Mouse (Mus musculus): ENCODE measurements around the gene Spryd4. TPM values are rescaled to one million over a fixed set of nuclear protein-coding genes. Genes with fewer than 3 reads are reported as not detected.
"Not testable (repeated sequence)": the region's sequence is repeated elsewhere in the genome, so short reads cannot be mapped to it uniquely, and the experiment has no call there.

Spryd4 gene
- 34.2 and 38.6 TPM in 2 replicates for polyA plus RNA-seq (2015; fragmentation: Nextera tagmentation; extraction: Ambion mirVana)

DNA sequence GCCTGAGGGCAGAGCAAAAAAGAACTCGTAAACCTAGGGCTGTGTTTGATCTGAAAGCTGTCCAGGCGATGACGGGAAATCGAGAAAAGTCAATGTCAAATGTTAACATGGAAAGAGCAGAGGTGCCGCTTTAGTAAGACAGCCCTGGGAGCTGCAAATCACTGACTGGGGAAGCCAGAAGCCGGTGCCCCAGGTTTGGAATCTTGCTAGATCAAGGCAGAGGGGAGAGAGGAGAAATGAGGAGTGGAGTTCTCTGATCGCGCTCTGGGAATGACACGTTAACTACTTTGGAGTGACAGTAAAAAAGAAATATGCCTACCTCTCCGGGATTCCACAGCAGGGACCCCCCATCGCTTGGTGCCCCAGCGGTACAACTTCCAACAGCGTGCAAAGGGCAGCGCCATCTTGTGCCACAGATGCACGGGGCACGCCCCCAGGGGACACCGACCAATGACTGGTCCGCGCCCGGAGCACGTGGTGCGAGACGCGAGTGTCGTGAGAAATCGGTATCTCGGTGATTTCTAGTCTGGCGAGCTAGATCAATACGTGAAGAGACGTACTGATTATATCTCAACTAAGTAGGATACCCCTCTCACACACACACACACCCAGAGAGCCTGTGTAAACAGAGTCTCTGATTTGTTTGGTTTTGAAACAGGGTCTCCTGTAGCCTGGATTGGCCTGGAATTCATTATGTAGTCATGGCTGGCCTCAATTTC, at the start of gene Spryd4:
TSS of gene Spryd4 (minus strand) at position 418 of the 719 bp plus-strand sequence.
- peak; percentile 91 for ATAC-seq (ENCODE audit: low FRiP score, low TSS enrichment)
- WGBS = under 1% methylated on average over 30 of the region's 30 CpGs
- no peaks in the 10 kb centered on the region for H3K9me3 ChIP-seq (ENCODE audit: low read length)
- peaks cover 21% of the 10 kb centered on the region for H3K4me1 ChIP-seq (ENCODE audit: insufficient read depth, low read length)
- H3K4me3 ChIP-seq (ENCODE audit: low read length) = peak within 1 kb of the TSS; percentile 76
- H3K9ac ChIP-seq (replicated peaks; ENCODE audit: low read length) = peak within 1 kb of the TSS; percentile 82
- peaks cover 5% of the 10 kb centered on the region; the same call in 1 of the 2 replicates for H3K27me3 ChIP-seq (ENCODE audit: insufficient read depth, low read length)
- H3K36me3 ChIP-seq (ENCODE audit: insufficient read depth, low read length) = peaks cover 2% of the 10 kb centered on the region; the same call in 1 of the 2 replicates
- peak within 1 kb of the TSS; percentile 41; the same call in 1 of the 2 replicates for H3K27ac ChIP-seq (ENCODE audit: low read length)
- H3K4me2 ChIP-seq (replicated peaks; ENCODE audit: low read depth, low read length) = peak within 1 kb of the TSS; percentile 97

DNA sequence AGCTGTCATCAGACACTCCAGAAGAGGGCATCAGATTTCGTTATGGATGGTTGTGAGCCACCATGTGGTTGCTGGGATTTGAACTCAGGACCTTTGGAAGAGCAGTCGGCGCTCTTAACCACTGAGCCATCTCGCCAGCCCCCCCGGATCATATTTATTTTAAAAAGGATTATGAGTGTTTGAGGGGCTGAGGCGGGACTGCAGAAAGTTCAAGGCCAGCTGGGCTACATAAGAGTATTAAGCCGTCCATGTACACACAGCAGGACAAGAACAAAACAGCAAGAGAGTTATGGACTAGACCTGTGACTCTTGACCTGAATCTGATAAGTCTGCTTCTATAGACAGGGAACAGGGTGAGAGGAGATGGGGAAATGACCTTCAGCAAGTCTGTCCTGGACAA, 48.8 kb upstream of the Spryd4 start:
- H3K27me3 ChIP-seq (ENCODE audit: insufficient read depth, low read length); H3K4me3 ChIP-seq (ENCODE audit: low read length); H3K36me3 ChIP-seq (ENCODE audit: insufficient read depth, low read length); H3K9me3 ChIP-seq (ENCODE audit: low read length); H3K4me2 ChIP-seq (replicated peaks; ENCODE audit: low read depth, low read length); H3K4me1 ChIP-seq (ENCODE audit: insufficient read depth, low read length); ATAC-seq (ENCODE audit: low FRiP score, low TSS enrichment); H3K9ac ChIP-seq (replicated peaks; ENCODE audit: low read length); H3K27ac ChIP-seq (ENCODE audit: low read length): not testable (repeated sequence)
- 79% methylated on average over 7 of the region's 7 CpGs for WGBS

DNA sequence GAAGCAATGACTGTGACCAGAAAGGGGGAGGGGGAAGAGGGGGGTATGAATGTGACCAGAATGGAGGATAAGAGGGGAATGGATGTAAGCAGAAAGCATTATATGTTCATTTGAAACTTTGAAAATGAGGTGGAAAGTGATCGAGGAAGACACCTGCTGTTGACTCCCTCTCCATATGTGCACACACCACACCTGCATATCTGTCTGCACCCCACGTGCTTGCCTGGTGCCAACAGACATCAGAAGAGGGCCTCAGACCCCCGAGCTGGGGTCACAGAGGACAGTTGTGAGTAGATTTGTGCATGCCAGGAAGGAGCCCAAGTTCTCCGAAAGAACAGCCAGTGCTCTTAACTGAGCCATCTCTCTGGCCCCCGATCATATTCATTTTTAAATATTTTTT, 48.3 kb upstream of the Spryd4 start:
- WGBS = 88% methylated on average over 5 of the region's 5 CpGs
- no peak overlapping the region for H3K9ac ChIP-seq (replicated peaks; ENCODE audit: low read length)
- 0 out of 2 replicates have a peak, but pooled peaks cover 1% of the 10 kb centered on the region for H3K36me3 ChIP-seq (ENCODE audit: insufficient read depth, low read length)
- H3K4me1 ChIP-seq (ENCODE audit: insufficient read depth, low read length) = no peaks in the 10 kb centered on the region
- no peak overlapping the region for H3K27ac ChIP-seq (ENCODE audit: low read length)
- H3K27me3 ChIP-seq (ENCODE audit: insufficient read depth, low read length) = no peaks in the 10 kb centered on the region
- H3K4me3 ChIP-seq (ENCODE audit: low read length) = no peak overlapping the region
- H3K9me3 ChIP-seq (ENCODE audit: low read length) = no peaks in the 10 kb centered on the region
- H3K4me2 ChIP-seq (replicated peaks; ENCODE audit: low read depth, low read length) = no peak overlapping the region
- no peak for ATAC-seq (ENCODE audit: low FRiP score, low TSS enrichment)

DNA sequence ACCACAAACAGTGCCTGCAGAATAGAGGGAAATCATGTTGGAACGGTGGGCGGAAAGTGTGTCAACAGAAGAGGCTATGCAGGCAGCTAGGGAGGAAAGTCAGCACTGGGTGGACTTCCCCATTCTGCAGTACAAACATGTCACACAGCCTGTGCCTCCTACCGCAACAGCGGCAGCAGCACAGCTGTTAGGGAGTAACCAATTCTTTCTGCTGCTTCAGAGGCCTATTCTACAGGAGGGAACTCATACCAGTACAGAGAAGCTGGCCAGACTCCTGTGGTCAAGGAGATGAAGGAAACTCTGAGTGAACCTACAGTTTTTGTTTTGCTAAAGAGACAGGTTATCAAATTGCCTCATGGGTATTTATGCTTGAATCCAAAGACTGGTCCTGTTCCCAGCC, 47.3 kb upstream of the Spryd4 start:
- no peak overlapping the region for H3K4me3 ChIP-seq (ENCODE audit: low read length)
- no peak for ATAC-seq (ENCODE audit: low FRiP score, low TSS enrichment)
- no peak overlapping the region for H3K27ac ChIP-seq (ENCODE audit: low read length)
- H3K4me2 ChIP-seq (replicated peaks; ENCODE audit: low read depth, low read length) = no peak overlapping the region
- WGBS = 81% methylated on average over 4 of the region's 4 CpGs
- H3K9ac ChIP-seq (replicated peaks; ENCODE audit: low read length) = no peak overlapping the region
- H3K4me1 ChIP-seq (ENCODE audit: insufficient read depth, low read length) = no peaks in the 10 kb centered on the region
- 0 out of 2 replicates have a peak, but pooled peaks cover 3% of the 10 kb centered on the region for H3K36me3 ChIP-seq (ENCODE audit: insufficient read depth, low read length)
- H3K27me3 ChIP-seq (ENCODE audit: insufficient read depth, low read length) = no peaks in the 10 kb centered on the region
- H3K9me3 ChIP-seq (ENCODE audit: low read length) = no peaks in the 10 kb centered on the region

DNA sequence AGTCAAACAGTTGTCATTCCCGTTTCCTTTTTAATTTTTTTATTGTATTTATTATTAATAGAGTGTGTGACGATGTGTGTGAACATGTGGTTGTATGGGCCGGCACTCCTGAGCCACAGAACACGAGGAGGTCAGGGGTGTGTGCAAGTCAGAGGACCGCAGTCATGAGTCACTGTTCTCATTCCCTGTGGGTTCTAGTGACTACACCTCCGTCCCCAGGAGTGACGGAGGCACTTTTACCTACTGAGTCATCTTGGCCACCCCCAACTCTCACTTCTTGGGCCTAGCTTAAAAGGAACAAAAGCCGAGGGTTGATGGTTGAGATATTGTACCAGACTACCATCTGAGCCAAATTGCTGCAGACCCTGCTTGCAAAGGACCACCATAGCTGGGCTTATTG, 44.7 kb upstream of the Spryd4 start:
- H3K27ac ChIP-seq (ENCODE audit: low read length) = no peak overlapping the region
- no peaks in the 10 kb centered on the region for H3K27me3 ChIP-seq (ENCODE audit: insufficient read depth, low read length)
- H3K9me3 ChIP-seq (ENCODE audit: low read length) = no peaks in the 10 kb centered on the region
- no peaks in the 10 kb centered on the region for H3K4me1 ChIP-seq (ENCODE audit: insufficient read depth, low read length)
- no peak overlapping the region for H3K4me2 ChIP-seq (replicated peaks; ENCODE audit: low read depth, low read length)
- 74% methylated on average over 8 of the region's 8 CpGs for WGBS
- no peak for ATAC-seq (ENCODE audit: low FRiP score, low TSS enrichment)
- peaks cover 19% of the 10 kb centered on the region for H3K36me3 ChIP-seq (ENCODE audit: insufficient read depth, low read length)
- no peak overlapping the region for H3K4me3 ChIP-seq (ENCODE audit: low read length)
- no peak overlapping the region for H3K9ac ChIP-seq (replicated peaks; ENCODE audit: low read length)

DNA sequence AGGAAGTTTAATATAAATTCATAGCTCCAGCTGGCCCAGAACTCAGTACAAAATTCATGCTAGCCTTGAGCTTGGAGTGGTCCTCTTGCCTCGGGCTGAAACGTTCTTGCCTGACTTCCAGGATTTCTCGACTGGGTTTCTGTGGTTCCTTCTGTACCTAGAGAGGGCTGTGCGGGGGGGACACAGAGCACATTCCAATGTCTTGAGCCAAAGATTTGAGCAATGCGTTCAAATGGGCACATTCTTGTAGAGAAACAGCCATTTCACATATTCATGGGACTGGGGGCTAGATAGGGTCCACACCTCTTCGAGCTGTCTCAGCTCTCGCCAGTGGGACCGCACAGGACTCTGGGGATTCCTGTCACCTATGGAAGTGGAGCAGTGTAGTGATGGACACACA, 44.3 kb upstream of the Spryd4 start:
- Histone ChIP-seq H3K27me3 (ENCODE audit: insufficient read depth, low read length) (no peaks in the 10 kb centered on the region), H3K27ac (ENCODE audit: low read length) (no peak overlapping the region), H3K9me3 (ENCODE audit: low read length) (no peaks in the 10 kb centered on the region), H3K4me1 (ENCODE audit: insufficient read depth, low read length) (no peaks in the 10 kb centered on the region), H3K4me3 (ENCODE audit: low read length) (no peak overlapping the region), H3K4me2 (replicated peaks; ENCODE audit: low read depth, low read length) (no peak overlapping the region), H3K36me3 (ENCODE audit: insufficient read depth, low read length) (peaks cover 23% of the 10 kb centered on the region), H3K9ac (replicated peaks; ENCODE audit: low read length) (no peak overlapping the region)
- ATAC-seq (ENCODE audit: low FRiP score, low TSS enrichment) = no peak
- 88% methylated on average over 8 of the region's 8 CpGs for WGBS

DNA sequence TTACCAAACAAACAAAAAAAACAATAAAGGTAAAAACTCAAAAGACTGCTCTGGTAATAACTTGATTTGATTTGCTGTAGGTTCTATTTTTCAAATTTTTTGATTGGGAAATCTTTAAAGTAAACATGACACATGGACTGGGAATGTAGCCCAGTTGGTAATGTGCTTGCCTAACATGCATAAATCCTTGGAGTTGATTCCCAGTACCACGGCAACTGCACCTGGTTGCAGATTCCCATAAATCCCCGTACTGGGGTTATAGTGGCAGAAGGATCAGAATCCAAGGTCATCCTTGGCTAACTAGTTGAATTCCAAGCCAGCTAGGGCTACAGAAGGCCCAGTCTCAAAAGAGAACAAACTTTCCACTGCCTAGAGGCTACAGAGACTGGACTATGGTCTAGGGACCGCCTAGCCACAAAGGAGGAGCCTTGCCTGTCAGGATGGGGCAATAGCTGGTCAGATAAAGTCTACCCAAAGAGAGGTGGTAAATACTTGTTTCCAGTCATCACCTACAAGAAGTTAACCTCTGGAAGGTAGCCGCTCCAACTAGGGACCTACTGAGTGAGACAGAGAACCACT, 42.2 kb upstream of the Spryd4 start, which contains the start of gene Apon:
TSS of gene Apon (plus strand) at position 420 of the 579 bp plus-strand sequence.
- peaks cover 44% of the 10 kb centered on the region for H3K36me3 ChIP-seq (ENCODE audit: insufficient read depth, low read length)
- no peak within 1 kb of the TSS for H3K4me3 ChIP-seq (ENCODE audit: low read length)
- WGBS = 82% methylated on average over 4 of the region's 4 CpGs
- H3K27me3 ChIP-seq (ENCODE audit: insufficient read depth, low read length) = no peaks in the 10 kb centered on the region
- no peaks in the 10 kb centered on the region for H3K4me1 ChIP-seq (ENCODE audit: insufficient read depth, low read length)
- H3K9ac ChIP-seq (replicated peaks; ENCODE audit: low read length) = no peak within 1 kb of the TSS
- H3K27ac ChIP-seq (ENCODE audit: low read length) = no peak within 1 kb of the TSS
- ATAC-seq (ENCODE audit: low FRiP score, low TSS enrichment) = no peak
- no peak within 1 kb of the TSS for H3K4me2 ChIP-seq (replicated peaks; ENCODE audit: low read depth, low read length)
- H3K9me3 ChIP-seq (ENCODE audit: low read length) = no peaks in the 10 kb centered on the region

DNA sequence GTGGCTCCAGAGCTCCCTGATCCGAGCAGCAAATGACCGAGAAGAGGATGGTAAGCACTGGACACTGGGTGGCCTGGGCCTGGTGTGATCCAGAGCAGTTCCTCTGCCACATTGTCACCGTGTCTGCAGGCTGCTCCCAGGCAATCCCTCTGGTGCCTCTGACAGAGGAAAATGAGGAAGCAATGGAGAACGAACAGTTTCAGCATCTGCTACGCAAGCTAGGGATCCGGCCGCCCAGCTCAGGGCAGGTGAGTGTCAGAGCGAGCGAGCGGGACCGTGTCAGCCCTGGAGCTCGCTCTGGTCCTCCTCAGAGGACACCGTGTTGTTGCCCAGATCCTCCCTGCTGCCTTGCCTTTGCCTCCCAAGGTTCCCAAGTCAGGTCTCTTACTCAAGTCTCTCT, 39.0 kb upstream of the Spryd4 start:
- Histone ChIP-seq H3K36me3 (ENCODE audit: insufficient read depth, low read length) (peaks cover 65% of the 10 kb centered on the region), H3K4me1 (ENCODE audit: insufficient read depth, low read length) (no peaks in the 10 kb centered on the region), H3K9ac (replicated peaks; ENCODE audit: low read length) (no peak overlapping the region), H3K9me3 (ENCODE audit: low read length) (no peaks in the 10 kb centered on the region), H3K27me3 (ENCODE audit: insufficient read depth, low read length) (no peaks in the 10 kb centered on the region), H3K27ac (ENCODE audit: low read length) (no peak overlapping the region), H3K4me2 (replicated peaks; ENCODE audit: low read depth, low read length) (no peak overlapping the region), H3K4me3 (ENCODE audit: low read length) (no peak overlapping the region)
- no peak for ATAC-seq (ENCODE audit: low FRiP score, low TSS enrichment)
- 96% methylated on average over 13 of the region's 13 CpGs for WGBS

DNA sequence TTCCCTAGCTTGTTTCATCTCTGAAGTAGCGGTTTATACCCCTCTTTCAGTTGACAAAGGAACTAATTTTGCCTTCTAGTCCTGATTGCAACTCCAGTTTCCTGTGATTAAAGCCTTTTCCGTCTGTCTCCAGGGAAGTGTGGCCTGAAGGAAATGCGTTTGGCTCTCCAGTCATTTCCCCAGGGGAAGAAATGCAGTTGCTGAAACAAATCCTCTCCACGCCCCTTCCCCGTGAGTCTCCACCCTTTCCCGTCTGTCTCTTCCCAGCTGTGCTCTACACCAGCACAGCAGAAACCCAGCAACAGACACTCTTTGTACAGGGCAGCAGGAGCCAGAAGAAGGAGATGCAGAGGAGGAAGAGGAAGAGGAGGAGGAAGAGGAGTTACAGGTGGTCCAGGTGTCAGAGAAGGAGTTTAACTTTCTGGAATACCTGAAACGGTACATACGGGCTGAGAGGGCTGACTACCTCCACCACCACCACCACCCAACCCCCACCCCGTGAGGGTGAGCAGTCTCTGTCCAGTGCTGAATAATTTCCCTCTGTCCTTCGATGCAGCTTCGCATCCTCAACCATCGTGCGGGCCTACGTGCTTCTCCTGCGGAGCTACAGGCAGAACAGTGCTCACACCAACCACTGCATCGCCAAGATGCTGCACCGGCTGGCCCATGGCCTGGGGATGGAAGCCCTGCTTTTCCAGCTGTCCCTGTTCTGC, 35.6 kb upstream of the Spryd4 start:
- WGBS = 78% methylated on average over 17 of the region's 17 CpGs
- Histone ChIP-seq H3K9me3 (ENCODE audit: low read length) (no peaks in the 10 kb centered on the region), H3K9ac (replicated peaks; ENCODE audit: low read length) (no peak overlapping the region), H3K4me2 (replicated peaks; ENCODE audit: low read depth, low read length) (peak overlapping the region; percentile 27), H3K4me1 (ENCODE audit: insufficient read depth, low read length) (no peaks in the 10 kb centered on the region), H3K27me3 (ENCODE audit: insufficient read depth, low read length) (no peaks in the 10 kb centered on the region), H3K27ac (ENCODE audit: low read length) (peak overlapping the region; percentile 74), H3K4me3 (ENCODE audit: low read length) (peak overlapping the region; percentile 21), H3K36me3 (ENCODE audit: insufficient read depth, low read length) (peaks cover 79% of the 10 kb centered on the region)
- ATAC-seq (ENCODE audit: low FRiP score, low TSS enrichment) = 0 out of 2 replicates have a peak, but pooled peaks have one; percentile 19

Data from kidney, embryonic 16.5 days (tissue).